Comparison of ENCODE assay signal across 15 mouse cellular contexts in genomic region chr14:30222101-30222500, GRCm38 (mm10).
DNase-seq lines count a peak whose midpoint lies in the region; ATAC-seq lines count a peak whose summit lies in the region.
"Had no signal": no experiment of that assay in that cellular context is flagged by ENCODE, and none has a peak within 500 bp of the region (broad histone marks: within the 10 kb centered on the region; RNA-seq: fewer than 3 reads in every experiment).

No protein-coding gene starts in this region.

- no peaks in the 10 kb centered on the region for H3K27me3 ChIP-seq in midbrain, embryonic 16.5 days (ENCODE audit: control insufficient read depth, insufficient read depth, low read depth, low read length)
- H3K27me3 ChIP-seq: embryonic facial prominence, embryonic 12.5 days; forebrain, embryonic 13.5 days; forebrain, embryonic 15.5 days had no signal

- no peak for ATAC-seq in cerebellum, adult (ENCODE audit: insufficient number of reproducible peaks, low FRiP score, low TSS enrichment)
- no peak for ATAC-seq in midbrain, embryonic 16.5 days
- ATAC-seq: forebrain, embryonic 13.5 days; forebrain, embryonic 15.5 days; forebrain, postnatal 0 days had no signal

- H3K36me3 ChIP-seq in midbrain, embryonic 16.5 days (ENCODE audit: control insufficient read depth, insufficient read depth, low read length), result no peaks in the 10 kb centered on the region
- H3K36me3 ChIP-seq: embryonic facial prominence, embryonic 10.5 days; embryonic facial prominence, embryonic 12.5 days; forebrain, embryonic 15.5 days had no signal

- H3K27ac ChIP-seq in midbrain, embryonic 16.5 days (ENCODE audit: low read length), result no peak overlapping the region
- H3K27ac ChIP-seq: embryonic facial prominence, embryonic 10.5 days; embryonic facial prominence, embryonic 12.5 days; forebrain, embryonic 13.5 days; forebrain, embryonic 15.5 days had no signal

- H3K9me3 ChIP-seq in midbrain, embryonic 16.5 days (replicated peaks; ENCODE audit: control insufficient read depth, low read length, poor library complexity, severe bottlenecking), result no peaks in the 10 kb centered on the region
- H3K9me3 ChIP-seq: embryonic facial prominence, embryonic 10.5 days; forebrain, embryonic 13.5 days; forebrain, embryonic 15.5 days had no signal

- H3K4me3 ChIP-seq in midbrain, embryonic 16.5 days (ENCODE audit: low read depth, low read length), result no peak overlapping the region
- H3K4me3 ChIP-seq: embryonic facial prominence, embryonic 10.5 days; embryonic facial prominence, embryonic 12.5 days; forebrain, embryonic 13.5 days; forebrain, embryonic 15.5 days had no signal

- no peaks in the 10 kb centered on the region for H3K4me1 ChIP-seq in midbrain, embryonic 16.5 days (ENCODE audit: control insufficient read depth, insufficient read depth, low read length)
- H3K4me1 ChIP-seq: forebrain, embryonic 13.5 days; forebrain, embryonic 15.5 days had no signal

- peak; percentile 48 for DNase-seq in cerebellum, adult 11-12 months
- DNase-seq in cerebellum, postnatal 25 days, result peak; percentile 56 to 68
- no peak for DNase-seq in cerebellum, postnatal 10 days
- peak; percentile 19 for DNase-seq in testis, postnatal 10 days (ENCODE audit: low spot score)
- no peak for DNase-seq in testis, postnatal 14 days (ENCODE audit: low spot score)
- DNase-seq: adrenal gland, adult 2 months; adrenal gland, postnatal 10 days; adrenal gland, postnatal 25 days; forebrain, postnatal 0 days had no signal

- WGBS in midbrain, embryonic 16.5 days, result 86% methylated on average over 6 of the region's 6 CpGs

- H3K9ac ChIP-seq in midbrain, embryonic 16.5 days (ENCODE audit: low read depth, low read length), result no peak overlapping the region
- H3K9ac ChIP-seq: embryonic facial prominence, embryonic 12.5 days; forebrain, embryonic 13.5 days; forebrain, embryonic 15.5 days; forebrain, postnatal 0 days had no signal

- no peak overlapping the region for H3K4me2 ChIP-seq in midbrain, embryonic 16.5 days (ENCODE audit: low read length)
- H3K4me2 ChIP-seq: embryonic facial prominence, embryonic 12.5 days; forebrain, embryonic 13.5 days; forebrain, embryonic 15.5 days had no signal

Comparison
In these comparisons a context has a peak if more than half of its experiments do, and no peak if none do; other contexts are left out.
1. DNase-seq: peak in cerebellum, adult 11-12 months (single experiment), cerebellum, postnatal 25 days (2 of 2) and testis, postnatal 10 days (single experiment); none in cerebellum, postnatal 10 days (0 of 2) and testis, postnatal 14 days (single experiment).